Mouse (Mus musculus): Measurements from ENCODE around the gene Fam111a. TPM values are rescaled to one million over a fixed set of nuclear protein-coding genes. Genes with fewer than 3 reads are reported as not detected.

Fam111a gene
- polyA plus RNA-seq, 1 experiment from 2014 or later = 5.3 TPM

DNA sequence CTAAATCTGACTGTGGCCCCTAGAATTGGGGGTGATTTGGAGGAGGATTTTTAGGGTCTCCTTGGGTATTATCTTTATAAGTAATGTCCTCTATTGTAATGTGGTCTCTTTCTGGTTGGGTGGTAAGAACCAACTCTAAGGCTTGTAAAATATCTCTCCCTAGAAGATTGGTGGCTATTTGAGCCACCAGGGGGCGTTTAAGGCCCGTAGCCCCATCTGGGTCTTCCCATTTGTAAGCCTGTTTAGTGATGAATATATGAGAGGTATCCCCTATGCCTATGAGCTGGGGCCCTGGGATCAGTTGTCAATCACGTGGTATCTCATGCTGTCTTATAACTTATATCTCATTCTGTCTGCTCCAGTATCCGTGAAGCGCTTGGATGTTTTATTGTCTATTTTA is 3.6 kb downstream of the Fam111a start:
- ATAC-seq = no peak
- H3K4me3 ChIP-seq (ENCODE audit: low read depth, low read length) = no peak overlapping the region
- WGBS = 80% methylated on average over 5 of the region's 5 CpGs

DNA sequence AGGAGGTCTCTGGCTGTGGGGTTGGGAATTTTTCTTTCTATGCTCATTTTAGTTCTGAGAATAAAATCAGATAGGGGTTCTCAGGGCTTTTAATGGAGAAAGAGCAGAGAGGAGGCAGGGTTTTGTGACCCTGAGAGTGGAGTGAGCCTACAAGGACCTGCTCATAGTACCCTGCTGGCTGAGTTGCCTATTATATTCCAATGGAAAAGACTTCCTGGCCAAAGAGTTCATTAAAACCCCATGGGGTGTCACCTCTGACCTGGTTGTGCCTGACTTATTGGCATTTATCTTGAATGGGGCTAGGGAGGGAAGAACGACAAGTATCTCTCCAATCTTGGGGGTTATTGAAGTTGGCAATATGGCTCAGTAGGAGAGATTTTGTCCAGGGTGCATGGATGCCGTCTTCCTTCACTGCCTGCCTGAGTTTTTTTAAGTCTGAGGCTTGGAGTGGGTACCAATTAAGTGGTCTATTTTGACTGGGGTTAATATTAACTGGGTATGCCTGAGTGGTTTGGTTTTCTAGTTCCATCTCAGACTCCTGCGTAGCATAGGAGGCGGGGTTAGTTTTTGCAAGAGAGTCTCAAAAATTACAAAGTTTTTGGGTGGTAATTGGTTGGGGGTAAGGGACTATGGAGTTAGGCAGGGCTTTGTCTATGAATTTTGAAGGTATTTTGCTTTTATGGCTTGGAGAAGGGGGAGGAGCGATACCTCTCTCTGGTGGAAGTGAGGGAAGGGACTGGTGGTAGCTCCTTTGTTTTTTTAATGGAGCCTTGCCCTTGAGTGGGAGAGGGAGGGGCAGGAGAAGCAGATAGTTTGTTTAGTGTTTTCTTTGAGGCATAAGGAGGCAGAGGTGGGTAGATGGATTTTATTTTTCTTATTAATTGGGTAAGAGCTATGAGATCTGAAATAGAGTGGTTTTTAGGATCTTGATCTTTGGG is 4.7 kb downstream of the Fam111a start:
- Histone ChIP-seq H3K9ac (ENCODE audit: low read depth, low read length) (no peak overlapping the region), H3K27ac (ENCODE audit: low read length) (no peak overlapping the region), H3K9me3 (replicated peaks; ENCODE audit: control insufficient read depth, low read length, poor library complexity, severe bottlenecking) (no peaks in the 10 kb centered on the region), H3K27me3 (ENCODE audit: control insufficient read depth, insufficient read depth, low read depth, low read length) (no peaks in the 10 kb centered on the region), H3K4me2 (ENCODE audit: low read length) (no peak overlapping the region), H3K4me1 (ENCODE audit: control insufficient read depth, insufficient read depth, low read length) (no peaks in the 10 kb centered on the region), H3K4me3 (ENCODE audit: low read depth, low read length) (no peak overlapping the region), H3K36me3 (ENCODE audit: control insufficient read depth, insufficient read depth, low read length) (no peaks in the 10 kb centered on the region)
- WGBS = 76% methylated on average over 5 of the region's 5 CpGs
- no peak for ATAC-seq

More for the DNA sequence above, 3.6 kb downstream of the Fam111a start:
- Histone ChIP-seq H3K36me3 (ENCODE audit: control insufficient read depth, insufficient read depth, low read length) (no peaks in the 10 kb centered on the region), H3K4me1 (ENCODE audit: control insufficient read depth, insufficient read depth, low read length) (no peaks in the 10 kb centered on the region), H3K9ac (ENCODE audit: low read depth, low read length) (no peak overlapping the region), H3K27ac (ENCODE audit: low read length) (no peak overlapping the region), H3K9me3 (replicated peaks; ENCODE audit: control insufficient read depth, low read length, poor library complexity, severe bottlenecking) (no peaks in the 10 kb centered on the region), H3K4me2 (ENCODE audit: low read length) (no peak overlapping the region), H3K27me3 (ENCODE audit: control insufficient read depth, insufficient read depth, low read depth, low read length) (no peaks in the 10 kb centered on the region)

DNA sequence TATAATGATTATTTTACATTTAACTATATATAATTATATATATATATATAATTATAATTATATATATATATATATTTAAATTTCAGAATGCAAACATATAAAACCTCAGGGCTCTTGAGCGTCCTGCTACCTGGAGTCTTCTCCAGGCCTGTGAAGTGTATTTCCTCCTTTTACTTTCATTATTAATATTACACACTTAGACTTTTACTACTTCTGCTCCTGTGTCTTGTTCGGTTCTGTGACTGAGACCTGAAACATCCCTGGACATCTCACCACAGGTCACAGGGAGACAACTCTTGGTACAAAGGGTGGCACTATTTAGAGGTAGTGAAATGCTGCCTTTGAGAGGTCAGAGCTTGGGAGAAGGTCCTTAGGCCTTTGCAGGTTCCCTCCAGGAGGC is 10.8 kb downstream of the Fam111a start:
- Histone ChIP-seq H3K27me3 (ENCODE audit: control insufficient read depth, insufficient read depth, low read depth, low read length) (no peaks in the 10 kb centered on the region), H3K4me1 (ENCODE audit: control insufficient read depth, insufficient read depth, low read length) (no peaks in the 10 kb centered on the region), H3K9me3 (replicated peaks; ENCODE audit: control insufficient read depth, low read length, poor library complexity, severe bottlenecking) (no peaks in the 10 kb centered on the region), H3K36me3 (ENCODE audit: control insufficient read depth, insufficient read depth, low read length) (no peaks in the 10 kb centered on the region), H3K9ac (ENCODE audit: low read depth, low read length) (no peak overlapping the region), H3K4me3 (ENCODE audit: low read depth, low read length) (no peak overlapping the region), H3K27ac (ENCODE audit: low read length) (no peak overlapping the region), H3K4me2 (ENCODE audit: low read length) (no peak overlapping the region)
- no peak for ATAC-seq
- WGBS = 93% methylated on average over 2 of the region's 2 CpGs

DNA sequence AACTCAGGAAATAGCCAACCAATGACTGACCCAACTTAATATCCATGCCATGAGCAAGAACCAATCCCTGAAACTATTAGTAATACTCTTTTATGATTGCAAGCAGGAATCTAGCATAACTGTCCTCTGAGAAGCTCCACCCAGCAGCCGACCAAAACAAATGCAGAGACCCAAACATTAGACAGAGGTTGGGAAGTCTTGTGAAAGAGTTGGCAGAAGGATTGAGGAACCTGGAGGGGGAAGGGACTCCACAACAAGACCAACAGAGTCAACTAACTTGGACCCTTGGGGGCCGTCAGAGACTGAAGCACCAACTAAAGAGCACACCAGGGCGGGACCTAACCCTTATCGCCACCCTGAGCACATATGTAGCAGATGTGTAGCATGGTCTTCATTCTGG is 12.7 kb downstream of the Fam111a start:
- no peak overlapping the region for H3K27ac ChIP-seq (ENCODE audit: low read length)
- no peaks in the 10 kb centered on the region for H3K27me3 ChIP-seq (ENCODE audit: control insufficient read depth, insufficient read depth, low read depth, low read length)
- H3K4me2 ChIP-seq (ENCODE audit: low read length) = no peak overlapping the region
- no peaks in the 10 kb centered on the region for H3K4me1 ChIP-seq (ENCODE audit: control insufficient read depth, insufficient read depth, low read length)
- ATAC-seq = no peak
- WGBS = 94% methylated on average over 4 of the region's 4 CpGs
- H3K36me3 ChIP-seq (ENCODE audit: control insufficient read depth, insufficient read depth, low read length) = no peaks in the 10 kb centered on the region
- H3K4me3 ChIP-seq (ENCODE audit: low read depth, low read length) = no peak overlapping the region
- H3K9me3 ChIP-seq (replicated peaks; ENCODE audit: control insufficient read depth, low read length, poor library complexity, severe bottlenecking) = no peaks in the 10 kb centered on the region
- H3K9ac ChIP-seq (ENCODE audit: low read depth, low read length) = no peak overlapping the region

DNA sequence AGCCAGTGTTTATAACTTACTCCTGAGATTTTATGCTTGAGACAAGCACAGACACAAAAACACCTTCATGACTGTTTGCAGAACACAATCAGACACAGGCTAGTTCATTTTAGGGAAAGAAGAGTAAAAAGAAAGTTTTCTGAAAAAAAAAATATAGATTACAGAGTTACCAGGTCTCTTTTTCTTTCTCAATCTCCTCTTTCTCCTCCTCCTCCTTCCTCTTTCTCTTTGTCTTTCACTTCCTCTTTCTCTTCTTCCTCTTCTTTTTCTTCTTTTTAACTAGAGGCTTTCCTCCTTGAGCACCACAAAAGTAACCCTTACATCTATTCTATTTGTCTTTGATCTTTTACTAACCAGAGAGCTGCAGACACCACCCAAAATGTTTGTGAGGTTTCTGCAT is 18.7 kb downstream of the Fam111a start:
- Histone ChIP-seq H3K27ac (ENCODE audit: low read length) (no peak overlapping the region), H3K9ac (ENCODE audit: low read depth, low read length) (no peak overlapping the region)
- ATAC-seq = no peak

DNA sequence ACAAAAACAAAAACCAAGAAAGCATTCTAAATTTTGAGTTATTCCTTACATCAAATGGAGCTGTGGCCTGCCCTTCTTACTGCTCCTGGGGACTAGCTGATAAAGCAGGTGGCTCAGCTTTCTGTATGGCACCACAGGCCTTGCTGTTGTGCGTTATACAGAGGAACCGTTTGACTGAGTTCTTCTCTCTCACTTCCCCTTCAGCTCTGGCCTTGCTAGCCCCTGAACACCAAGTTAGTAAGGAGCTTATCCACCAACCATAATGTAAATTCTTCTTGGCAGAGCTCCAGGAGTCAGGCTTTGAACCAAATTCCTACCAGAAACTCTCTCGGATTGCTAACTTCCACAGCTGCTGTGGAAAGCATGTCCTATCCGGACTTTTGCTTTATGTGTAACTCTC is 21.5 kb downstream of the Fam111a start:
- no peak for ATAC-seq
- WGBS = 61% methylated on average over 4 of the region's 4 CpGs

More for the DNA sequence above, 18.7 kb downstream of the Fam111a start:
- no peaks in the 10 kb centered on the region for H3K36me3 ChIP-seq (ENCODE audit: control insufficient read depth, insufficient read depth, low read length)
- H3K4me1 ChIP-seq (ENCODE audit: control insufficient read depth, insufficient read depth, low read length) = no peaks in the 10 kb centered on the region
- no peaks in the 10 kb centered on the region for H3K27me3 ChIP-seq (ENCODE audit: control insufficient read depth, insufficient read depth, low read depth, low read length)
- H3K4me2 ChIP-seq (ENCODE audit: low read length) = no peak overlapping the region
- H3K9me3 ChIP-seq (replicated peaks; ENCODE audit: control insufficient read depth, low read length, poor library complexity, severe bottlenecking) = no peaks in the 10 kb centered on the region
- no peak overlapping the region for H3K4me3 ChIP-seq (ENCODE audit: low read depth, low read length)

DNA sequence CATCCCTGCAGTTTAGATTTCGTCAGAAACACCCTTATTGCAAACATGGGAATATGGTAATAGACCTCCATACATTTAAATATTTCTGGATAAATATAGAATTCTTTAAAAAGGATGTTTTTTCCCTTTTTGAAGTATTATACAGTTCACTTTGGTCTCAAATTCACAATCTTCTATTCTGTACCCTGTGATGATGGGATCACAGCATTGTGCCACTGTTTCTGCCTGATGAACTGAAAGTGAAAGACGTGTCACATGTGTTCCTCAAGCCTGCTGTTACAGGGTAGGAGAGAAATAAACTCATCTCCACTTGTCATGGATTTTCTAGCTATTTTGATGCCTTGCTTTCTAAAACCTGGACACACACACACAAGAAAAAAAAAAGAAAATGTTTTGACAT is 25.3 kb downstream of the Fam111a start:
- H3K27ac ChIP-seq (ENCODE audit: low read length) = no peak overlapping the region
- no peaks in the 10 kb centered on the region for H3K36me3 ChIP-seq (ENCODE audit: control insufficient read depth, insufficient read depth, low read length)
- no peaks in the 10 kb centered on the region for H3K9me3 ChIP-seq (replicated peaks; ENCODE audit: control insufficient read depth, low read length, poor library complexity, severe bottlenecking)
- no peak overlapping the region for H3K4me3 ChIP-seq (ENCODE audit: low read depth, low read length)
- H3K4me2 ChIP-seq (ENCODE audit: low read length) = no peak overlapping the region
- H3K27me3 ChIP-seq (ENCODE audit: control insufficient read depth, insufficient read depth, low read depth, low read length) = no peaks in the 10 kb centered on the region
- ATAC-seq = no peak
- no peak overlapping the region for H3K9ac ChIP-seq (ENCODE audit: low read depth, low read length)
- H3K4me1 ChIP-seq (ENCODE audit: control insufficient read depth, insufficient read depth, low read length) = peaks cover 6% of the 10 kb centered on the region
- 75% methylated on average over 2 of the region's 2 CpGs for WGBS

More for the DNA sequence above, 21.5 kb downstream of the Fam111a start:
- Histone ChIP-seq H3K9ac (ENCODE audit: low read depth, low read length) (no peak overlapping the region), H3K9me3 (replicated peaks; ENCODE audit: control insufficient read depth, low read length, poor library complexity, severe bottlenecking) (no peaks in the 10 kb centered on the region), H3K36me3 (ENCODE audit: control insufficient read depth, insufficient read depth, low read length) (no peaks in the 10 kb centered on the region), H3K27me3 (ENCODE audit: control insufficient read depth, insufficient read depth, low read depth, low read length) (no peaks in the 10 kb centered on the region), H3K27ac (ENCODE audit: low read length) (no peak overlapping the region), H3K4me1 (ENCODE audit: control insufficient read depth, insufficient read depth, low read length) (no peaks in the 10 kb centered on the region), H3K4me3 (ENCODE audit: low read depth, low read length) (no peak overlapping the region), H3K4me2 (ENCODE audit: low read length) (no peak overlapping the region)

DNA sequence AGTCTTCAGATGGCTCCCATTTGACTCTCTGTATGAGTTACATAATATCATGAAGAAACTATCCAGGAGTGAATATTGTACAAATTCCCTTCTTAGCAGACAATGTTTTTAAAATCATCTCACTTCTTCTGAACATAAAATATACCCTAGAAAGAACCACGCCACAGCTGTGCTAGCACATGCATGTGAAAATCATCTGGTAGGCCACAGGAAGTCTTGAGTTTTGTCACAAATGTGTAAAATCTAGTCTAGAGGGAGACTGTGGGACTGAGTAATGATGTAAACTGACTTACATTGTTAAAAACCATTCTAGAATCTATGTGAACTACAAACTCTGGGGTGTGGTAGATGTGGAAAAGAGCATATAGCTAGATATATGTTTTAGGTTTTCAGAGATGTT is 26.1 kb downstream of the Fam111a start:
- WGBS = 100% methylated on average over 1 of the region's 1 CpGs
- Histone ChIP-seq H3K4me2 (ENCODE audit: low read length) (no peak overlapping the region), H3K36me3 (ENCODE audit: control insufficient read depth, insufficient read depth, low read length) (no peaks in the 10 kb centered on the region), H3K27ac (ENCODE audit: low read length) (no peak overlapping the region), H3K27me3 (ENCODE audit: control insufficient read depth, insufficient read depth, low read depth, low read length) (no peaks in the 10 kb centered on the region), H3K4me3 (ENCODE audit: low read depth, low read length) (no peak overlapping the region), H3K4me1 (ENCODE audit: control insufficient read depth, insufficient read depth, low read length) (peaks cover 6% of the 10 kb centered on the region), H3K9ac (ENCODE audit: low read depth, low read length) (no peak overlapping the region), H3K9me3 (replicated peaks; ENCODE audit: control insufficient read depth, low read length, poor library complexity, severe bottlenecking) (no peaks in the 10 kb centered on the region)
- no peak for ATAC-seq

DNA sequence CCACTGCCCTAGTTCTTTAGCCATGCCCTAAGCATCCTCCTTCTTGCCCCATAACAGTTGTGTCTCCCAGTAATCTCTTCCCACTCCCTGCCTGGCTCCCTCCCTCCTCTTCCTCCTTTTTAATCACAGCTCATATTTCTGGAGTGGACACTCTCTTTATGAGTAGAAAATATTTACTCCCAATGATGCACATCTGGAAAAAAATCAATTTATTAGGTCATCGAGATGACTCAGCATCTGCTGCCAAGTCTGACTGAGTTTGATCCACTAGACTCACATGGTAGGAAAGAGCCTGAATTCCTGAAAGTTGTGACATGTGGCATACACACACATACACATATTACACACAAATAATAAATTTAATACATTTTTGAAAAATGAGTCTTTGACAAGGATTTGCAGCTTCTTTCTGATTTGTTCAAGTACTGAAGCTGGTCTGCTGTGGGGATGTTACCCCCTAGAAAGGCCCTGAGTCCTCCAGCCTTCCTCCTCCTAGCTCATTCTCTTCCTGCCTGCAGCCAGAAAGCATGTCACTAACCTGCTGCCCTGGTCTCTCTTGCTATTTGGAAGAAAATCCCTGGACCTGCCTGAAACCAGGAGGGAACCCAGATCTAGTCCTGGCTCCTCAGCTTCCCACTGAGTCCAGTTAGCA is 27.2 kb downstream of the Fam111a start:
- WGBS = 83% methylated on average over 1 of the region's 1 CpGs

More for the DNA sequence above, 27.2 kb downstream of the Fam111a start:
- Histone ChIP-seq H3K9ac (ENCODE audit: low read depth, low read length) (peak overlapping the region; percentile 63), H3K27ac (ENCODE audit: low read length) (peak overlapping the region; percentile 80), H3K36me3 (ENCODE audit: control insufficient read depth, insufficient read depth, low read length) (no peaks in the 10 kb centered on the region), H3K27me3 (ENCODE audit: control insufficient read depth, insufficient read depth, low read depth, low read length) (no peaks in the 10 kb centered on the region), H3K4me2 (ENCODE audit: low read length) (peak overlapping the region; percentile 76), H3K9me3 (replicated peaks; ENCODE audit: control insufficient read depth, low read length, poor library complexity, severe bottlenecking) (no peaks in the 10 kb centered on the region), H3K4me1 (ENCODE audit: control insufficient read depth, insufficient read depth, low read length) (peaks cover 6% of the 10 kb centered on the region), H3K4me3 (ENCODE audit: low read depth, low read length) (peak overlapping the region; percentile 48)
- ATAC-seq = peak; percentile 80
